Mouse (Mus musculus) liver, adult (tissue): ENCODE data around the gene Batf.

ENCODE experiments used
- GATA4 ChIP-seq: IDR thresholded peaks from 2 replicates; pipeline ENCODE4 v1.6.1; 2014; ENCODE audit warnings: mild to moderate bottlenecking, low read length; ENCODE audit not compliant: insufficient replicate concordance

Batf gene

DNA sequence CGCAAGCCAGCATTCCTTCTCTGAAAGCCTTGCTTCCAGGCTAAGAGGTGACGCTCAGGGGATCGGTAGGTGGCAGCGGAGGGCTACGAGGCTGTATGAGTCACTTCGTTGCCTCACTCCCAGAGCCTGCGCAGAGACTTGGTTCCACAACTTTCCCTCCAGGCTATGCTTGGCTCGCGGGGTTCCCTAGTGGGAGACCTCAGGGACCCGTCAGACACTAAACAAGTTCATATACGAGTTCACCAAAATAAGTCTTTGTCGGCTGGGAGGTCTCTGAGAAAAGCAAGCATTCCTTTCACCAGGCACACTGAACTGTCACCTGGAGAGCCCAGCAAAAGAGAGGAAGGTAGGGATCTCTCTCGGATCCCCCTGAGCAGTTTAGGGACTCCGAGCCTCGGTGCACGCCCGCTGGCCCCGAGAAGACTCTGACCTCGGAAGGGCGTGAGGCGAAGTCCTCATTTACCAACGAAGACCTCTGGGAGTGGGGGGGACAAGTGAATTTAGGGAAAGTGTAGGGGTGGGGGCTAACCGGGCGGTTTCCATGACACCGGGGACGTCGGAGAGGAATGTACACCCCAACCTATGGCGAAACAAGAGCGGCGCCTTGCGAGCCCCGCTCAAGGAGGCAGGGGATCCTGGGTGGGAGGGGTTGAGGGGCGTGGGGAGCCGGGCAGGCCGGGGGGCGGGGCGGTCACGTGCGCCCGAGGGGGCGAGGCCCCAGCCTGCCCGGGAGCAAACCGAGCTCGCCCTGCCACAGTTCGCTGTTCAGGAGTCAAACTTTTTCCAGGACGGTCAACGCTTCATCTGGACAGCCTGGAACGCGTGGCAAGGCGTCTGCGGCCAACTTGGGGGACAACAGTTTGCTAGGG is 59.6 kb downstream of the Batf start, which contains the start of gene Flvcr2:
Gene Flvcr2, plus strand, starts transcription at position 713 of the 869 bp plus-strand sequence.
- no peak for TF ChIP-seq GATA4

DNA sequence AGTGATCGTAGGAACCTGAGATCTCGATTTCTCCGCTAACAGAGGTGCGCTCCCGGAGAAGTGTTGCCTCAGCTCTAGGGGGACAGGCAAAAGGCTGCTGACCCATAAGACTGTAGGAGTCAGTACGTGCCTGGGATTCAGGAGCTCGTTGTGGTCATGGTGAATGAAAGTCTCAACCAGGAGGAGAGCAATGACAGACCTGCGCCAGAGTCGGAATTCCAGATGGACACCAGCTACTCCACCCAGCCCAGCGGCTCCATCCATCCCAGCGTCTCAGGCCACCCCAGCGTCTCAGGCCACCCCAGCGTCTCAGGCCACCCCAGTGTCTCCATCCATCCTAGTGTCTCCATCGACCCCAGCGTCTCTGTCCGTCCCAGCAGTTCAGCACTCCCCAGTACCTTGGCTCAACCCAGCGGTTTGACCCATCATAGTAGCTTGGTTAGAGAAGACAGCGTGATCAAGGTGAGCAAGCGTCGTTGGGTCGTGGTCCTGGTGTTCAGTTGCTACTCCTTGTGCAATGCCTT is 60.3 kb downstream of the Batf start:
- no peak for TF ChIP-seq GATA4

DNA sequence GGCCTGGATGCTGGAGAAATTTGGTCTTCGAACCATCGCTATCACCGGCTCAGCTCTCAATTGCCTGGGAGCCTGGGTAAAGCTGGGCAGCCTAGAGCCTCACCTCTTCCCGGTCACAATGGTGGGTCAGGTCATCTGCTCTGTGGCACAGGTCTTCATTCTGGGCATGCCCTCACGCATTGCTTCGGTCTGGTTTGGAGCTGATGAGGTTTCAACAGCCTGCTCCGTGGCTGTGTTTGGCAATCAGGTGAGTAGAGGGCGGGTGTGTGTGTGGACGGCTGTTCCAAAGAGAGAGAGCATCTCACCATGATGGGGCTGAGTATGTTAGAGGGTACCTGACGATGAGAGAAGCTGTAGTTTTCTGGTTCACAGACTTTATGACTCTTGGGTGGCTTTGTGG is 60.9 kb downstream of the Batf start:
- TF ChIP-seq GATA4: no peak

DNA sequence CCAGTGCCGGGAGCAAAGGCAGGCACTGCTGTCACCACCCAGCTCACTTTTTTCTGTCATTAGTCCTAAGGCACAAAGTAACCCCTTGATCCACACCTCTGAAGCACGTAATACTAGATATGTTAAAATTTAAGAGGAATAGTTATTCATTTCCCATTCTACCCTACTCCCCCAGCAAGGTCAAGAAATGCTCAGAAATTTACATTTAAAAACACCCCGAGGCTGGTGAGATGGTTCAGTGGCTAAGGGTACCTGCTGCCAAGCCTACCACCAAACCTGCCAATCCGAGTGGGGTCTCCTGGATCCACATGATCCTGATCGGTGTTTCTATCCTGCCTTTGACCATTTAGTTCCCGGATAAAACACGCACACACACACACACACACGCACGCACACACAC is 63.4 kb downstream of the Batf start:
- TF ChIP-seq GATA4: no peak

DNA sequence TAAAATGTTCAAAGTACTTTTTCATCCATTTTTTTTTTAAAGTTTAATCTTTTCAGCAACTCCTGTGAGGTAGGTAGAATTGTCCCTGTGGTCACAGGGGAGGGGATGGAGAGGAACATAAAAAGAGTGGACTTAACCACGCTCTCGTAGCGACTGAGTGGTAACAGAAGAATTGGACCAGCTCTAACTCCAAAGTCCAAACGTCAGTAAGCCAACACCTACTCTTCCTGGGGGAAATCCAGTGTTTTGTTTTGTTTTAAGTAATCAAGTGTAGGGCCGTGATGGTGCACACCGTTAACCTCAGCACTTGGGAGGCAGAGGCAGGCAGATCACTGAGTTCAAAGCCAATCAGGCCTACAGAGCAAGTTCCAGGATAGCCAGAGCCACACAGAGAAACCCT is 65.6 kb downstream of the Batf start:
- no peak for TF ChIP-seq GATA4

DNA sequence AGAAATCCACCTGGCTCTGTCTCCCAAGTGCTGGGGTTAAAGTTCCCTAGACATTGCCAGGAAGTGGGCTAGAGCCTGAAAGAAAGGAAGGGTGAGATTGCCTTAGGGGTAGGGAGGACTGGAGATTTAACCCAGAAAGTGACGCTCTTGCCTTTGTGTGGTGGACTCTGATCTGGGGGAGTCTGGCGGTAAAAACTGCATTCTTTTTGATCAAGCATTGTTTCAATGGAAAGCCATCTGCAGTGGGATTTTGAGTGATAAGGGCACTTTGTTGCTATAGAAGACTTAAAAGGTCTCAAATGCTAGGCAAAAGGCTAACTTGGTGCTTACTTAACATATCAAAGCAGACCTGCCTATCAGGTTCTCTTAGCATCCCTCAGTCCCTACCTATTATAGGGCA is 66.8 kb downstream of the Batf start:
- TF ChIP-seq GATA4: no peak

DNA sequence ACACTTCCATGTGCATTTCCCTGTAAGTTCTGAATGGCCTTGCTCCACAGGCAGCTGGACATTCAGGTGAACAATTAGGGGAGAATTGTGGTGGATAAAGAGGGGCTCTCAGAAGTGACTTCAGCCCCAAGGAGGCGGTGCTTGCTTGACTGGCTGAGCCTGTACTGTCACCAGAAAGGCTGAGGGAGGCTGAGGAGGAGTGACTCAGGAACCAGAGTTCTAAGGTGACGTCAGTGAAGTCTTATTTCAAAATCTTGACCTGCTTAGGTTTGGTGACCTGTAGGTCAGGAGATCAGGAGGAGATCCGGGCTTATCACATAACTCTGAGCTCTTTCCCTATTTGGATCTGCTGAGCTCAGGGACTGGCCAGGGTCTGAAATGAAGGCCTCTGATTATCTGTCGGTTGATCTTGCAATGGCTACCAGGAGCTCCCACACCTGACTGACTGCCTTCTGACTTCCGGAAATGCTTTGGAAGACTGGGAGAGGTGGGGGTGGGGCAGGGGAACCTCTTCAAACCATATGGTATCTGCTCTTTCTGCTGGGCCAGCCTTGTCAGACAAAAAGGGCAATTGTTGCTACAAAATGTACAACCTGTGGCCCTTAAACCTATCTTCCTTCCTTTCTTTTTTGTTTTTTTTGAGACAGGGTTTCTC is 68.3 kb downstream of the Batf start:
- TF ChIP-seq GATA4: no peak

DNA sequence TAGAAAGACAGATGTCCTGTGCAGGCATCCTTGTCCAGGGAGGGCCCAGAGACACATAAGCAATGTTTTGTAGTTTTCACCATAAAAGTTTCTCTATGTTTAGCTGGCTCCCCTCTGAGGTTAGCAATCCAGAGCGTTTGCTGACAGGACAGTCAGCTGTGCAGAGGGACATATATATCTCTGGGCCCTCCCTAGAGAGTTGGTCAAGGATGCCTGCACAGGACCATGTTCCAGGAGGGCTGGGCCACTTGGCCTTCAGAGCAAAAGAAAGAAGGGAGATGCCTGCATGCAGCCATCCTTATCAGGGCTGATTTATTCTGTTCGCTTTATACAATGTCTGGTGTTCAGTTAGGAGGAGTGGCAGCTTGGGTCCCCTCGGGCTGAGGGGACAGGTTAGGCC is 70.0 kb downstream of the Batf start:
- no peak for TF ChIP-seq GATA4

DNA sequence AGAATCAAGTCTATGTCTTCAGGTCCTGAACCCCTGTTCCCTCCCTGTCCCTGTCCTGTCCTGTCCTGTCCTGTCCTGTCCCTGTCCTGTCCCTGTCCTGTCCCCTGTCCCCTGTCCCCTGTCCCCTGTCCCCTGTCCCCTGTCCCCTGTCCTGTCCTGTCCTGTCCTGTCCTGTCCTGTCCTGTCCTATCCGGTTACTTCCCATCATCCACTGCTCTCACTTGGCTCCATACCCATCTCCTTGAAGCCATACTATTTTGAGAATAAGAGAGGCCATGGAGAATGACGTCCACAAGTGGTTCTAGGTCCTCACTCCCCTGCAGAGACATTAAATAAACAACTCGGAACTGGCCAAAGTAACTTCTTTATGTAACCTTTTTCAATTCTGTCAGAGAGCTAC is 70.6 kb downstream of the Batf start:
- TF ChIP-seq GATA4: no peak
